Comparison of ENCODE assay signal across 22 mouse cellular contexts in the genomic region with DNA sequence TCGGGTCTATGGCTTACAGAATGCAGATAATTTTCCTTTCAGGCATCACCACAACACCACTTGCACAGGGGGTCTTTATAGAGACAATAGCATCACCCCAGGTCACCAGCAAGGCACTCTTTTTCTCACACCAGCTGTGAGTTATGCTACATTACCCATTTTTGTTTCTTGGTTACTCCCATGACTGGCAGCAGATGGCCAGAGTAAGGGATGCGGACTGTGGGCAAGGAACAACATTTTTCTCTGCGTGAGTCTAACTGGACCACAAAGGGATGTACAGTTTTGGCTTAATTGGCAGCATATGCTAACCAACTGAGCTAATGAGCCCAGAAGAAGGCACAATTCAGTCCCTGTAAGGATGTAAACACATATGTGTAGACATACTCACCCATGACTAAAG.
DNase-seq lines count a peak whose midpoint lies in the region; ATAC-seq lines count a peak whose summit lies in the region.
"Had no signal": no experiment of that assay in that cellular context is flagged by ENCODE, and none has a peak within 500 bp of the region (broad histone marks: within the 10 kb centered on the region; RNA-seq: fewer than 3 reads in every experiment).

No protein-coding gene starts in this region.

- no peaks in the 10 kb centered on the region for H3K36me3 ChIP-seq in midbrain, embryonic 12.5 days
- H3K36me3 ChIP-seq in midbrain, embryonic 15.5 days (replicated peaks), result no peaks in the 10 kb centered on the region
- no peaks in the 10 kb centered on the region for H3K36me3 ChIP-seq in forebrain, embryonic 16.5 days (ENCODE audit: control insufficient read depth, insufficient read depth)
- H3K36me3 ChIP-seq in neural tube, embryonic 14.5 days (ENCODE audit: control insufficient read depth, insufficient read depth, low read length), result no peaks in the 10 kb centered on the region
- H3K36me3 ChIP-seq in liver, embryonic 11.5 days (ENCODE audit: control insufficient read depth, insufficient read depth, low read length), result no peaks in the 10 kb centered on the region
- H3K36me3 ChIP-seq: G1E; heart, embryonic 13.5 days; limb, embryonic 12.5 days; liver, embryonic 15.5 days had no signal

- peak; percentile 43 to 56 for DNase-seq in cerebellum, postnatal 10 days
- DNase-seq in cerebellum, adult 11-12 months, result no peak
- DNase-seq in liver, embryonic 11.5 days (ENCODE audit: low spot score), result no peak
- no peak for DNase-seq in liver
- DNase-seq: heart, postnatal 36 days; right cerebral cortex, postnatal 4 days; thymus, postnatal 14 days had no signal

- H3K4me3 ChIP-seq in midbrain, embryonic 12.5 days, result no peak overlapping the region
- H3K4me3 ChIP-seq in midbrain, embryonic 15.5 days, result no peak overlapping the region
- H3K4me3 ChIP-seq in forebrain, embryonic 16.5 days (replicated peaks; ENCODE audit: low read length), result no peak overlapping the region
- no peak overlapping the region for H3K4me3 ChIP-seq in neural tube, embryonic 14.5 days (ENCODE audit: low read depth, low read length)
- no peak overlapping the region for H3K4me3 ChIP-seq in liver, embryonic 11.5 days (ENCODE audit: low read depth, low read length)
- H3K4me3 ChIP-seq: heart, embryonic 13.5 days; layer of hippocampus, adult 2 months; left cerebral cortex, adult 2 months; limb, embryonic 12.5 days; liver, embryonic 15.5 days; megakaryocyte, embryonic 14.5 days had no signal

- peak; percentile 63; the same call in 1 of the 2 replicates for ATAC-seq in midbrain, embryonic 12.5 days (ENCODE audit: low FRiP score, low read depth)
- ATAC-seq in midbrain, embryonic 15.5 days (replicated peaks), result no peak
- ATAC-seq in forebrain, embryonic 16.5 days, result peak; percentile 31; the same call in 1 of the 2 replicates
- ATAC-seq in neural tube, embryonic 14.5 days (ENCODE audit: low read depth), result peak; percentile 72
- ATAC-seq in liver, embryonic 11.5 days (replicated peaks; ENCODE audit: low FRiP score), result no peak
- ATAC-seq: CD4-positive, CD25-positive, alpha-beta regulatory T cell, adult 4 months; intestine, embryonic 16.5 days; lung, postnatal 0 days had no signal

- no peaks in the 10 kb centered on the region for H3K9me3 ChIP-seq in midbrain, embryonic 12.5 days
- H3K9me3 ChIP-seq in midbrain, embryonic 15.5 days, result no peaks in the 10 kb centered on the region
- H3K9me3 ChIP-seq in forebrain, embryonic 16.5 days (ENCODE audit: control insufficient read depth, low read length), result no peaks in the 10 kb centered on the region
- no peaks in the 10 kb centered on the region for H3K9me3 ChIP-seq in neural tube, embryonic 14.5 days (ENCODE audit: control insufficient read depth, low read length)
- H3K9me3 ChIP-seq in liver, embryonic 11.5 days (ENCODE audit: control insufficient read depth, low read length), result no peaks in the 10 kb centered on the region
- H3K9me3 ChIP-seq: G1E; heart, embryonic 13.5 days; limb, embryonic 12.5 days; liver, embryonic 15.5 days; megakaryocyte, embryonic 14.5 days had no signal

- H3K27ac ChIP-seq in midbrain, embryonic 12.5 days (replicated peaks), result no peak overlapping the region
- no peak overlapping the region for H3K27ac ChIP-seq in midbrain, embryonic 15.5 days
- H3K27ac ChIP-seq in forebrain, embryonic 16.5 days (ENCODE audit: low read length), result no peak overlapping the region
- H3K27ac ChIP-seq in neural tube, embryonic 14.5 days (ENCODE audit: low read depth, low read length), result no peak overlapping the region
- no peak overlapping the region for H3K27ac ChIP-seq in liver, embryonic 11.5 days (ENCODE audit: low read depth, low read length)
- H3K27ac ChIP-seq: heart, embryonic 13.5 days; kidney, postnatal 0 days; layer of hippocampus, adult 2 months; left cerebral cortex, adult 2 months; limb, embryonic 12.5 days; liver, embryonic 15.5 days had no signal

- H3K9ac ChIP-seq in midbrain, embryonic 12.5 days (replicated peaks), result no peak overlapping the region
- no peak overlapping the region for H3K9ac ChIP-seq in midbrain, embryonic 15.5 days
- no peak overlapping the region for H3K9ac ChIP-seq in forebrain, embryonic 16.5 days (replicated peaks; ENCODE audit: low read depth, low read length)
- no peak overlapping the region for H3K9ac ChIP-seq in neural tube, embryonic 14.5 days (replicated peaks; ENCODE audit: low read depth, low read length)
- H3K9ac ChIP-seq in liver, embryonic 11.5 days (ENCODE audit: low read depth, low read length), result no peak overlapping the region
- H3K9ac ChIP-seq: heart, embryonic 13.5 days; limb, embryonic 12.5 days; liver, embryonic 15.5 days had no signal

- 0 out of 2 replicates have a peak, but pooled peaks cover 3% of the 10 kb centered on the region for H3K4me1 ChIP-seq in midbrain, embryonic 12.5 days
- peaks cover 3% of the 10 kb centered on the region; the same call in 1 of the 2 replicates for H3K4me1 ChIP-seq in midbrain, embryonic 15.5 days
- peaks cover 2% of the 10 kb centered on the region; the same call in 1 of the 2 replicates for H3K4me1 ChIP-seq in forebrain, embryonic 16.5 days (replicated peaks; ENCODE audit: control insufficient read depth, insufficient read depth, low read length)
- H3K4me1 ChIP-seq in neural tube, embryonic 14.5 days (ENCODE audit: control insufficient read depth, insufficient read depth, low read length), result no peaks in the 10 kb centered on the region
- no peaks in the 10 kb centered on the region for H3K4me1 ChIP-seq in liver, embryonic 11.5 days (replicated peaks; ENCODE audit: control insufficient read depth, insufficient read depth, low read length)
- H3K4me1 ChIP-seq: limb, embryonic 12.5 days; liver, embryonic 15.5 days; megakaryocyte, embryonic 14.5 days had no signal

- no peak overlapping the region for H3K4me2 ChIP-seq in midbrain, embryonic 12.5 days (replicated peaks)
- H3K4me2 ChIP-seq in midbrain, embryonic 15.5 days, result no peak overlapping the region
- no peak overlapping the region for H3K4me2 ChIP-seq in forebrain, embryonic 16.5 days (ENCODE audit: low read length)
- no peak overlapping the region for H3K4me2 ChIP-seq in neural tube, embryonic 14.5 days (ENCODE audit: low read depth, low read length)
- H3K4me2 ChIP-seq in liver, embryonic 11.5 days, result no peak overlapping the region
- H3K4me2 ChIP-seq: heart, embryonic 13.5 days; limb, embryonic 12.5 days; liver, embryonic 15.5 days had no signal

- H3K27me3 ChIP-seq in midbrain, embryonic 12.5 days, result no peaks in the 10 kb centered on the region
- H3K27me3 ChIP-seq in midbrain, embryonic 15.5 days (replicated peaks), result no peaks in the 10 kb centered on the region
- H3K27me3 ChIP-seq in forebrain, embryonic 16.5 days (replicated peaks; ENCODE audit: control insufficient read depth, insufficient read depth, low read length), result no peaks in the 10 kb centered on the region
- no peaks in the 10 kb centered on the region for H3K27me3 ChIP-seq in neural tube, embryonic 14.5 days (ENCODE audit: control insufficient read depth, insufficient read depth, low read length)
- no peaks in the 10 kb centered on the region for H3K27me3 ChIP-seq in liver, embryonic 11.5 days (replicated peaks; ENCODE audit: control insufficient read depth, insufficient read depth, low read length)
- H3K27me3 ChIP-seq: heart, embryonic 13.5 days; limb, embryonic 12.5 days; liver, embryonic 15.5 days; megakaryocyte, embryonic 14.5 days had no signal

- WGBS in midbrain, embryonic 12.5 days, result 59% methylated on average over 3 of the region's 3 CpGs
- WGBS in midbrain, embryonic 15.5 days, result 42% methylated on average over 3 of the region's 3 CpGs
- 25% methylated on average over 3 of the region's 3 CpGs for WGBS in forebrain, embryonic 16.5 days
- 17% methylated on average over 3 of the region's 3 CpGs for WGBS in neural tube, embryonic 14.5 days
- 71% methylated on average over 3 of the region's 3 CpGs for WGBS in liver, embryonic 11.5 days

Comparison
In these comparisons a context has a peak if more than half of its experiments do, and no peak if none do; other contexts are left out.
1. DNase-seq: peak in cerebellum, postnatal 10 days (2 of 2); none in cerebellum, adult 11-12 months (single experiment), liver, embryonic 11.5 days (single experiment) and liver (single experiment).
2. ATAC-seq: peak in midbrain, embryonic 12.5 days (single experiment), forebrain, embryonic 16.5 days (single experiment) and neural tube, embryonic 14.5 days (single experiment); none in midbrain, embryonic 15.5 days (single experiment) and liver, embryonic 11.5 days (single experiment).